Mouse (Mus musculus): ENCODE results near the gene Zfp335. TPM values are rescaled to one million over a fixed set of nuclear protein-coding genes. Genes with fewer than 3 reads are reported as not detected.
"Not testable (repeated sequence)": the region's sequence is repeated elsewhere in the genome, so short reads cannot be mapped to it uniquely, and the experiment has no call there.

Zfp335 gene
- total RNA-seq, 2 experiments from 2014 or later, result 7.4 to 8.4 TPM

- no peak for DNase-seq (ENCODE audit: low spot score)
These were observed 15.7 kb downstream of the Zfp335 start for GRCm38 (mm10) chr2:164895885-164896284.

GRCm38 (mm10) chr2:164894644-164895043 lies 16.9 kb downstream of the Zfp335 start:
- no peak for DNase-seq (ENCODE audit: low spot score)

DNA sequence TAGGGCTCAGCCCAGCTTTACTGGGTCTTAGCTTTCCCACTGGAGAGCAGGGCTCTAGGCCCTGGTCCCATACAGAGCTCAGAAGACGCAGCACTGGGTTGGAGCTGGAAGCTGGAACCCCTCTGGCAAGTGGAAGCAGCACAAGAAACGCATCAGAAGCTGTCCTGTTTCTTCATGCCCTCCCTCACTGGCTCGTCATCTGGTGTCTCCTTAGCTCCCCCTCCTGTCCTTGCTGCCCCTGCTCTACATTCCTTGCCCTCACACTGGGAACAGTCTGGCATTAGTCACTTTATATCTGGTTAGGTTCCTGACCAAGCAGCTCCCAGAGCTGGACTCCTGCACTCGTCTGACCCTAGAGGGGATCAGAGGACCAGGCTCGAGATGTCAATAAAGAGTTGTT lies 17.5 kb downstream of the Zfp335 start:
- DNase-seq (ENCODE audit: low spot score), result no peak

GRCm38 (mm10) chr2:164892696-164893216 lies 18.8 kb downstream of the Zfp335 start:
- no peak for DNase-seq (ENCODE audit: low spot score)

DNA sequence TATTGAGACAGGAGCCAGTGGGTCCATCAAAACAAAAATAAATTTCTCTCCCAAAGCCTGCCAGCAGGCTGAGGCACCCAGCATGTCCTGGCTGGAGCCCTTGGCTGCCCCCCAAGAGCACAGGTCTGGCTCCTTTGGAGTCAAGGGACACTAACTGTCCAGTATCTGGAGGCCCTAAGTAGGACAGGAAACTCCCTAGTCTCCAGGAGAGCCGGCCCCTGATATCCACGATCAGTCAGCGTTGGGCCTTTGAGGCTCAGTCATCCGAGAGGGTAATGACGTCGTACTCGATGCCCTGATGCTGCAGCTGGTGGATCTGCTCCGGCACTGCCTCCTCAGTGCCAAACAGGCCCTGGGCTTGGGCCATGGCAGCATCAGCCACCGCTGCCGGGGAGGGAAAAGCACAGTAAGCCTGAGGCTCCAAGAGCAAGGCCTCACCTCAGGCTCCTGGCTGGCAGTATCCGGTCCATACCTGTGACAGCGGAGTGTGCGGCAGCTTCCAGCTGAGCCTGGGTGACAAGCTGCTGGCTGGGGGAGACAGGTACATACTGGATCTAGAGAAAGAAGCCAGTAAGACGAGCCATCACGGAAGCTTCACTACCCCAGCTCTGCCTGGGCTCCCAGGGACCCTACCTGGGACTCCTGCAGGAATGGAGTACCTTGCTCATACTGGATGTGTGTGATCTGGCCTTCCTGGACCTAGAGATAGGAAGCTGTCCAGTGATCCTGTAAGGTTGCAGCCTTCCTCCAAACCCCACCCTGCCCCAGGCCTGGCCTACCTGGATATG lies 19.5 kb downstream of the Zfp335 start:
- DNase-seq (ENCODE audit: low spot score), result peak; percentile 82

GRCm38 (mm10) chr2:164891056-164891834 lies 20.3 kb downstream of the Zfp335 start:
- DNase-seq (ENCODE audit: low spot score), result no peak

GRCm38 (mm10) chr2:164890411-164891049 lies 21.0 kb downstream of the Zfp335 start:
- no peak for DNase-seq (ENCODE audit: low spot score)

DNA sequence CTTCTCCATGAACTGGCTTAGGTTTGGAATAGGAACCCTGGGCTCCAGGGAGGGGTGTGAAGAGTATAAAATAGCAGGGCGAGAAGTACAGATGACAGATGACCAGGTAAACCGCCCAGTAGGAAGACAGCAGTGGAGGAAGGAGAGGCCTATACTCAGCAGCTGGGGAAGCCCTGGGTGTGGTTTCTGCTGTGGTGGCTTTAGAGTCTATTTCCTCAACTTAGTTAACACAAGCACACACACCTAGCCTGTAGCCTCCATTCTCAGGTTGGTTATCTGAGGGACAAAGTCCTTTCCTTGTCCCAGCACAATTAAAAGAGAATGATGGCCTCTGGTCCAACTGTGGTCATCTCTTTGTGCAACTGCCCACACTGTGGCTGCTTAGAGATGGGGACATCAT lies 21.6 kb downstream of the Zfp335 start:
- DNase-seq (ENCODE audit: low spot score), result no peak

DNA sequence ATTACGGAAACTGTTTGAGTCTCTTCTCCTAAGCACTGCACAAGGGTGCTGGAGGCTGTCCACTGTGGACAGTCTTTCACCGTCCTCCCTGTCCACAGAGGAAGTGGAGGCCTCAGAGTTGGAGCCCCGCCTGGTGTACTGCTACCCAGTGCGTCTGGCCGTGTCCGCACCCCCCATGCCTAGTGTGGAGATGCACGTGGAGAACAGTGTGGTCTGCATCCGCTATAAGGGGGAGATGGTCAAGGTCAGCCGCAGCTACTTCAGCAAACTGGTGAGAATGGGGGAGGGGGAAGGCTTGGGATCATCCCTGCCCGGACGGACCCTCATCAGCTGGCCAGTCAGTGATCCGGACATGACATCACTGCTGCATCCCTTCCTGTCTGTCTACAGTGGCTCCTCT lies 22.6 kb downstream of the Zfp335 start:
- DNase-seq (ENCODE audit: low spot score), result no peak

- no peak for DNase-seq (ENCODE audit: low spot score)
These were observed 24.9 kb downstream of the Zfp335 start for GRCm38 (mm10) chr2:164886617-164887016.

DNA sequence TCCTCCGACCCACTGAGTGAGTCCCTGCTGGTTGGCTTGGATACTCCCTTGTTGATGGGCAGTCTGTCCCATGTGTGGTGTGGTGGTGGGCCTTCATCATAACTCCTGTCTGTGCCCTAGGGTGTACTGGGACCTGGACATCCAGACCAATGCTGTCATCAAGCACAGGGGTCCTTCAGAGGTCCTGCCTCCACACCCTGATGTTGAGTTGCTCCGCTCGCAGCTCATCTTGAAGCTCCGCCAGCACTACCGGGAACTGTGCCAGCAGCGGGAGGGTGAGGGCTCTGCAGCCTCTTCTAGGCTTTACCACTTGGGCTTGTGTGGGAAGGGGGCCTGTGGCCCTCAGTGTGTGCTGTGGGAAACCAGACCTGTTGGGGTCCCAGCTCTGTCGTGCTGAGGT lies 25.8 kb downstream of the Zfp335 start:
- DNase-seq (ENCODE audit: low spot score), result peak; percentile 82

DNA sequence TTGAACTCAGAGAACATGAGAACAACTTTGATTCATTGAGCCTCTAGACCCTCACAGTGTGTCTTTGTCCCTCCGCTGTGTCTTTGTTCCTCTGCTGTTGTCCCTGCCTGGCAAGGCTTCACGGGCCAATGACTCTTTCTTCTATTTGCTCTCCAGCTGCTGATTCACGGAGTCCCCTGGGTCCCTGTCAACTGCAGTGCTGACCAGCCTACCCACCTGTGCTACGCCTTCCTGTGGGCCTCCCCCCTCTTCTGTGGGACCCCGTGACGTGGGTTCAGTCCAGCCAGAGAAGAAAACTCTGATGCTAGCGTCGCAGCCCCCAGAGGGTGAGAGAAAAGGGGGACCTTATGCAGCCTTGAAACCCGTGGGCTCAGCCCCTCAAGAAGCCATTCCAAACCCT lies 28.9 kb downstream of the Zfp335 start:
- no peak for DNase-seq (ENCODE audit: low spot score)

DNA sequence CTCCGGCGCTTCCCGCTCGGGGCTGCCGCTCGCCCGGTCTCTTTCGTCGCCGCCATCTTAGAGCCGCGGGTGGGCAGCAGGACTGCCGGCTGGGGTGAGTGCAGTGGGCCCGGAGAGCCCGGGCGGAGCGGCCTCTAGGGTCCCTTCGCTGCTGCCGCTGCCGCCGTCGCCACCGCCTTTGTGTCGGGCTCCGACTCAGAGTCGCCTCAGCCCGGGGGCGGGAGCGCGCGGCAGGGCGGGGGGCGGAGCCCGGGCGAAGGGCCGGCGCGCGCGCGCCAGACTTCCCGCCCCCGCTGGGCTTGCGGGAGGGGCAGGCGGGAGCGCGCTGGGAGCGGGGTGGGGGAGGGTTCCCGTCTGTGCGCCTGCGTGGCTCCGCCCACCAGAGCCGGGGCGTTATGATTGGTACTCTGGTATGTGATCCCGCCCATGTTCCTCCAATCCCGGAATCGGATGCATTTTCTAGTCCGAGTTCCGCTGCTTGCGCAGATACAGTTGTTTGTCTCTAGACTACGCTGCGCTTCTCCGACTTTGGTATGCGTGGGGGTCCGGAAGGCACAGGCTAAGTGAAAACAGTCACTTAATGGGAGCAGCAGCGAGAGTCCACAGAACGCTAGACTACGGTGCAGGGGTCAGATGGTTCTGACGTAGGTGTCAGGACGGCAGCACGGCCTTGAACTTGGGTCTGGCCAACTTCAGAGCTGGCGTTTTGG lies 31.8 kb downstream of the Zfp335 start:
- DNase-seq (ENCODE audit: low spot score), result peak; percentile 93

- DNase-seq (ENCODE audit: low spot score), result peak; percentile 94
These were observed 32.4 kb downstream of the Zfp335 start, which contains the start of gene Pcif1 for GRCm38 (mm10) chr2:164879228-164879567. Pcif1 (plus strand) TSS chr2:164879304.

GRCm38 (mm10) chr2:164878509-164879227 lies 32.9 kb downstream of the Zfp335 start:
- peak; percentile 85 for DNase-seq (ENCODE audit: low spot score)

GRCm38 (mm10) chr2:164877376-164878215 lies 34.0 kb downstream of the Zfp335 start:
- DNase-seq (ENCODE audit: low spot score), result not testable (repeated sequence)

DNA sequence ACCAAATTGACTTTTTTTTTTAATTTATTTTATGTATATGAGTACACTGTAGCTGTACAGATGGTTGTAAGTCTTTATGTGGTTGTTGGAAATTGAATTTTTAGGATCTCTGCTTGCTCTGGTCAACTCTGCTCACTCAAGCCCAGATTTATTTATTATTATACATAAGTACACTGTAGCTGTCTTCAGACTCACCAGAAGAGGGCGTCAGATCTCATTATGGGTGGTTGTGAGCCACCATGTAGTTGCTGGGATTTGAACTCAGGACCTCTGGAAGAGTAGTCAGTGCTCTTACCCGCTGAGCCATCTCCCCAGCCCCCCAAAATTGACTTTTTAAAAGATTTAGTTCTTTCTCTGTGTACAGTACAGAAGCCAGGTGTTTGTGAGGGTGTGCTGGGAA lies 35.9 kb downstream of the Zfp335 start:
- DNase-seq (ENCODE audit: low spot score), result not testable (repeated sequence)

GRCm38 (mm10) chr2:164874239-164874769 lies 37.3 kb downstream of the Zfp335 start:
- peak; percentile 65 for DNase-seq (ENCODE audit: low spot score)

DNA sequence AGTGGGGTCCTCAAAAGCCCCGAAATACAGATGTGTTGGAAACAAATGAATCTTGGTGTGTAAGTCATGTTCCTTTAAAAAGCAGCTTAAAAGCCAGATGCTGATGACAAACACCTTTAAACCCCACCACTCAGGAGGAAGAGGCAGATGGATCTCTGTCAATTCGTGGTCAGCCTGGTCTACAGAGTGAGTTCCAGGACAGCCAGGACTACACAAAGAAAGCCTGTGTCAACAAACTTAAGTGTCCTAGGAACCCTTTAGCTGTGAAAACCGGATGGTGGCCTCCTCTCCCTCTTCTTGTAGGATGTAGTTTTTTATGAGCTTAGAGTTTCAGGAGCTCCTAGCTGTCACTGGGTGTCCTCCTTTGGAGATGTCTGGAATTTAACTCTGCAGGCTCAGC lies 37.9 kb downstream of the Zfp335 start:
- no peak for DNase-seq (ENCODE audit: low spot score)
